Mouse (Mus musculus) heart, adult 11 months (tissue): Measurements from ENCODE around the gene Zfp970.

Source experiments
- DNase-seq: peaks from one replicate; pipeline ENCODE4 v3.0.0; 2022

Zfp970 gene

GRCm38 (mm10) chr2:177464676-177465075 is at the start of gene Zfp970:
TSS of gene Zfp970 (plus strand) at chr2:177464733.
- DNase-seq: peak; percentile 97

DNA sequence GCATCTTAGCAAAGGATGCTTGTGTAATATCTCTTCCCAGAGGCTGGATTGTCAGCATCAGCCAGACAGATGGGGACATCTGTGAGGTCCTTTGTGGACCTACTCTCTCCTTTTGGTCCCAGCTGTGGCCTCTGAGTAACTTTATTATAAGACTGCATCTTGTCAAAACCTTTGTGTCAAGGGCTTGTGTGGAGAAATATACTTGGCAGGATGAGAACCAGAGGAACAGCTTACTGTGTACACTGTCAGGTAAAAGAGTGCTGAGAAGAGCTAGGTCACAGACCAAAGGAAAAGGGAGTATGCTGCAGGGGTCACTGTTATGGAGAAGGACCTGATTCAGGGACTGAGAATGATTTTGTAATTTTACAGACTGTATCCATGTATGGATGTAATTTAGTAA is 3.7 kb downstream of the Zfp970 start:
- peak; percentile 93 for DNase-seq

- DNase-seq: peak; percentile 97
Observed at GRCm38 (mm10) chr2:177472261-177472660, 7.7 kb downstream of the Zfp970 start.

DNA sequence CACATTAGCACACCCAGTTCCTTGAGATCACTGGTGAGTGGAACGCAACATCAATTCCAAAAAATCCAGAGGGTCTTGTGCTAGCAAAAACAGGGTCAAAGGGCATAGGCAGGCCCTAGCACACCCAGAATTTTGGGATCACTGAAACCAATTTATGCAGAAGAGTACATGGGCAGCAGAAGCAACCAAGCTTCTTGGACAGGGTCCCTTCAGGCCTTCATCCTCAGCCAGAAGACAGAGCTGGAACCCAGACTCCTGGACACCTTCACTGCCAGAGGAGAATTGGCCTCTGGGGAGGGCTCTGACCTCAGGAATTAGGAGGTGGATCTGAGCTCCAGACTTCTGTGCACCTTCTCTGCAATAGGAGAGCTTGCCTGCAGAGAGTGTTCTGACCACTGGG is 17.4 kb downstream of the Zfp970 start:
- peak; percentile 93 for DNase-seq

DNA sequence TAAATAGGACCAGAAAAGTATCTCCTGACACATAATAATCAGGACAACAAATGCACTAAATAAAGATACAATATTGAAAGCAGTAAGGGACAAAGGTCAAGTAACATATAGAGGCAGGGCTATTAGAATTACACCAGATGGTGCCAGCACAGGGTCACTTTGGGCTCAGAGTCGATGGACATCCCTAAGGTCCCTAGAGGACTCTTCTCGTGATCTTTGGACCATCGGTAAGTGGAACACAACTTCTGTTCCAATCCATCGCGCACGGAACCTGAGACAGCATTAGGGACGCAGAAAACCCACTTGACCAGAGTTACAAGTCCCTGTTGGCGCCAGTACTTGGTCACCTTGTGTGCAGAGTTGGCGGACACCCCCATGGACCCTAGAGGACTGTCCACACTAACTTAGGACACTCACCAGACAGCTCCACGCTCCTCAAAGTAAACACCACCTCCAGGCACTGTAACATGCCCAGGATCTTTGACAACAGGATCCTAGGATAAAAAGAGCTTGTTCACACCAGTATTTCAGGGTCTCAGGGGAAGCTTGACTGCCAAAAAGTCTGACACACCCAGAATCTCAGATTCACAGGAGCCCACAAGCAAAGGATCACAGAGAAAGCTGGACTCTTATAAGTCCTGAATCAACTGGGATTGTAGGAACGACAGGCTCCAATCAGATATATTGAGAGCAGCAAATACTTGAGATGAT is 18.9 kb downstream of the Zfp970 start:
- peak; percentile 92 for DNase-seq

DNA sequence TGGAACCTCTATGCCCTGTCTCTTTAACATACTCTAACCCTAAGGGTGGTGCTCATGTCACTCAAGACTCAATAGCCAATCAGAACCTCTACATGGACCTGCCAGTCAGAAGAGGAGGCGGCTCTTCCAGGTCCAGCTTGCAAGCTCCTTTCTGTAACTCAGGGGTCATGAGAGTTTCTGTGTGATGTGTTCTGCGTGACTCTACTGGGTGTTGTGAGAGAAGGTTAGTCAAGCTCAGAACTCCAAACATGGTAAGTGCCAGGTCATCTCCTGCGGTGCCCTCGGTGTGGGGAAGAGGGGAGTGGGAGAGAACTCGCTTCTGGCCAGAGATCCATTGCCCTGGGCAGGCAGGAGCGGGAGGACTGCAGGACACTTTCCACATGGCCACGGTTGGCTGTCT is 33.5 kb downstream of the Zfp970 start, which contains the start of gene Gm14403:
TSS of gene Gm14403 (plus strand) at position 149 of the 400 bp plus-strand sequence.
- DNase-seq: peak; percentile 98

DNA sequence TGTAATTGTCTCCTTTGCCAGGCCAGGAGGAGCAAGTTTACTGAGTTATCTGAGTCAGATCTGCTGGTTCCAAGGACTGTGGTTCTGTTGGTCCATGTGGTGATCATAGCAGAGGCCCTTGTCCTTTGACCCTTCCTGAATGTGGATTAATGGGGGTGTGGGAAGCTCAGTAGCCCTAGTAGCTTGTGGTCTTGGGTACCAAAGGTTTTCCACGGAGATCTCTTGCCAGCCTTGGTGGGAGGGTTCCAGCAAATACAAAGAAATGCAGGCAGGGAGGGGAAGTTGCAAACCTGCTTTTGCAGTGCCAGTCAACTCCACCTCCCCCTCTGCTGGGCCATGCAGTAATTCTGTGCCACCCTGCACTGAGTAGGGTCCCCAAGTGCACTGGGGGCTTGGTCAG is 34.6 kb downstream of the Zfp970 start:
- peak; percentile 92 for DNase-seq

GRCm38 (mm10) chr2:177505211-177505719 is 40.7 kb downstream of the Zfp970 start:
- DNase-seq: peak; percentile 92

GRCm38 (mm10) chr2:177511381-177511780 is 46.8 kb downstream of the Zfp970 start:
- DNase-seq: peak; percentile 93

- DNase-seq: peak; percentile 91
Observed at GRCm38 (mm10) chr2:177511972-177512371, 47.4 kb downstream of the Zfp970 start.

- peak; percentile 94 for DNase-seq
Observed at GRCm38 (mm10) chr2:177513991-177514479, 49.5 kb downstream of the Zfp970 start.

DNA sequence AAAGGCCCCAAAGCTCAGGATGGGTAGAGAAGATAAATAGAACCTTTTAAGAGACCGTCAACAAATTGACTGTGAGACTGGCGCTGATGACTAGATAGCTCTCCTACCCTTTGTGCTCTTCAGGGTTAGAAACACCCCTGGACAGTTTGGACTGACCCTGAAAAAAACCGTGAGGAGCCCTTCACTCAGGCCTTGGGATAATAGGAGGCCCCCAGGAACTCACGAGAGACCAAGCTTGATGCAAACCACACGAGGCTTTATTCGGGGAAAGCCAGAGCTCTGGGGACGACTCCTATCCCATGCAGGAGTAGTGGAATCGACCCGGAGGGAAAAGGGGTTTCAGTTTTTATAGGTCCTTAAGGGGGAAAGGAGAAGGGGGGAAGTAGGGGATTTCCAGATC is 53.2 kb downstream of the Zfp970 start:
- DNase-seq: peak; percentile 88

- DNase-seq: peak; percentile 92
Observed at GRCm38 (mm10) chr2:177518354-177518753, 53.8 kb downstream of the Zfp970 start.

GRCm38 (mm10) chr2:177518960-177519359 is 54.4 kb downstream of the Zfp970 start:
- DNase-seq: peak; percentile 88

DNA sequence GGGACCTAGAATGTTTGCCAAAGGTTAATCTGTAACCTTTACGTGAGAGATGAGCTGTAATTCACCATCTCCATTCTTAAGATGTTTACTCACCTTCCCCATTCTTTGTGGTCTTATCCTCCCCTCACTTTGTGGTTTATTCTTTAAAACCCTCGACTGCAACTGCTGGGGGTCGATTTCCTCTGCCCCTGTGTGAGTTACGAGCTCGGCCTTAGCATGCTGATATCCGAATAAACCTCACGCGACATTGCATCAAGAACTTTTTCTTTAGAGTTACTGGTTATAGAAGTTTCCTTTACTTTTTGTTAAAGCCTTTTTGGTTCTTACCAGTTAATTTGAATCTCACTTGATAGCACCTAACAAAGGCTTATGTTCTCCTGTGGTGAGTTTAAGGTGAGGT is 55.5 kb downstream of the Zfp970 start:
- DNase-seq: peak; percentile 78

DNA sequence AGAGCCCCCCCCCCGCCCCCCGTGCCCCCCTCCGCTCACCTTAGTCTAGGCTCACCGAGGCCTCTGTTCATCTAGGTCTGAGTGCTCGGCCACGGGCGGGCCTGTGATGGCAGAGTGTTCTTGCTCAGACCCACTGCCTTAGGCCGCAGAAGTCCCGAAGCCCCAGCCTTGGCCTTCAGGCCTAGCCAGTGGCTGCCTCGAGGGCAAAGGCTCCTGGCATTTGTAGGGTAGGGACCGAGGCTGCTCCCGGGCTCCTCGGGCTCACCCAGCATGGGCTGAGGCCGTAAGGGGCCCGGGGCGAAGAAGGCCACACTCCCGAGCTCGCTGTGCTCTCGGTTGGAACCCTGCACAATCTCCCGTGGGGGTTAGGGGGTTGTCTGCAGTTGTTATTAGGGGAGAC is 58.5 kb downstream of the Zfp970 start:
- DNase-seq: peak; percentile 94

- peak; percentile 82 for DNase-seq
Observed at GRCm38 (mm10) chr2:177523674-177524073, 59.1 kb downstream of the Zfp970 start.

DNA sequence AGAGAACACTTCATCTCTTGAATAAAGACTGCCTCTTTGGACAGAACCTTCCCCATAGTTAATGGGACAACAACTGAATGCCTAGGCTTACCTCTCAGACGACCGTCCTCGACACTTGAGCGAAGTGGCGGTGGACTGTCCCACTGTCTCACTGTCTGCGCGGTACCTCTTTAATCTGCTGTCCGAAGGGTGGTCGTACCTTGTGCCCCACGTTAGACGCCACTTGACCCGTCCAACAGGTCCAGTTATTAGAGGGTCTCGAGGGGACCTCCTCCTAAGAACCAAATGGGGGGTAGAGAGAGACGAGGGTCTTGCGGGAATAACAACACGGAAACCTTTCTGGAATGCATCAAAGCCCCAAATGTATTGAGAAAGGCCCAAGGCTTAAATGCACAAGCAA is 59.6 kb downstream of the Zfp970 start:
- DNase-seq: peak; percentile 92
